Mouse (Mus musculus): ENCODE data around the gene Boll.
A peak's percentile ranks its signal among the peaks of the same experiment; 100 is the strongest.

The Boll gene

GRCm38 (mm10) chr1:55238496-55238895 is 124.8 kb downstream of the Boll start:
- DNase-seq (ENCODE audit: low read depth, low spot score) = peak; percentile 18

GRCm38 (mm10) chr1:55237643-55238161 is 125.6 kb downstream of the Boll start:
- DNase-seq (ENCODE audit: low read depth, low spot score) = peak; percentile 46

- DNase-seq (ENCODE audit: low read depth, low spot score) = peak; percentile 98
Observed at GRCm38 (mm10) chr1:55236890-55237642, 126.2 kb downstream of the Boll start, which contains the start of gene Mars2. Mars2 (plus strand) TSS chr1:55237177.

GRCm38 (mm10) chr1:55236487-55236886 is 126.8 kb downstream of the Boll start:
- DNase-seq (ENCODE audit: low read depth, low spot score) = no peak

GRCm38 (mm10) chr1:55234910-55235520 is 128.3 kb downstream of the Boll start:
- no peak for DNase-seq (ENCODE audit: low read depth, low spot score)

GRCm38 (mm10) chr1:55228256-55228884 is 134.9 kb downstream of the Boll start:
- DNase-seq (ENCODE audit: low read depth, low spot score) = no peak

- no peak for DNase-seq (ENCODE audit: low read depth, low spot score)
Observed at GRCm38 (mm10) chr1:55227376-55227775, 135.9 kb downstream of the Boll start.

- DNase-seq (ENCODE audit: low read depth, low spot score) = no peak
Observed at GRCm38 (mm10) chr1:55226011-55226857, 137.0 kb downstream of the Boll start, which contains the start of gene Rftn2. Rftn2 (minus strand) TSS chr1:55226782.

- DNase-seq (ENCODE audit: low read depth, low spot score) = no peak
Observed at GRCm38 (mm10) chr1:55225398-55225797, 137.9 kb downstream of the Boll start.

GRCm38 (mm10) chr1:55224111-55224510 is 139.2 kb downstream of the Boll start:
- DNase-seq (ENCODE audit: low read depth, low spot score) = no peak

- DNase-seq (ENCODE audit: low read depth, low spot score) = no peak
Observed at GRCm38 (mm10) chr1:55223026-55223425, 140.2 kb downstream of the Boll start.

GRCm38 (mm10) chr1:55221352-55221751 is 141.9 kb downstream of the Boll start:
- DNase-seq (ENCODE audit: low read depth, low spot score) = peak; percentile 60

- DNase-seq (ENCODE audit: low read depth, low spot score) = no peak
Observed at GRCm38 (mm10) chr1:55217191-55217590, 146.1 kb downstream of the Boll start.

- no peak for DNase-seq (ENCODE audit: low read depth, low spot score)
Observed at GRCm38 (mm10) chr1:55215185-55215813, 148.0 kb downstream of the Boll start.

- no peak for DNase-seq (ENCODE audit: low read depth, low spot score)
Observed at GRCm38 (mm10) chr1:55213936-55214335, 149.3 kb downstream of the Boll start.

- DNase-seq (ENCODE audit: low read depth, low spot score) = no peak
Observed at GRCm38 (mm10) chr1:55213475-55213874, 149.8 kb downstream of the Boll start.

GRCm38 (mm10) chr1:55212771-55213170 is 150.5 kb downstream of the Boll start:
- DNase-seq (ENCODE audit: low read depth, low spot score) = no peak

- no peak for DNase-seq (ENCODE audit: low read depth, low spot score)
Observed at GRCm38 (mm10) chr1:55211081-55211480, 152.2 kb downstream of the Boll start.

- no peak for DNase-seq (ENCODE audit: low read depth, low spot score)
Observed at GRCm38 (mm10) chr1:55210202-55210965, 152.9 kb downstream of the Boll start.

- no peak for DNase-seq (ENCODE audit: low read depth, low spot score)
Observed at GRCm38 (mm10) chr1:55208500-55209140, 154.6 kb downstream of the Boll start.

Measured in brain, adult 2 months (tissue).